ENCODE assay signal across 18 mouse cellular contexts in genomic region chr7:144174329-144174728, GRCm38 (mm10).
DNase-seq lines count a peak whose midpoint lies in the region; ATAC-seq and TF ChIP-seq lines count a peak whose summit lies in the region.
"Had no signal": no experiment of that assay in that cellular context is flagged by ENCODE, and none has a peak within 500 bp of the region (broad histone marks: within the 10 kb centered on the region; RNA-seq: fewer than 3 reads in every experiment).

No protein-coding gene starts in this region.

- peaks cover 18% of the 10 kb centered on the region for H3K4me1 ChIP-seq in forebrain, embryonic 13.5 days
- H3K4me1 ChIP-seq in forebrain, embryonic 10.5 days: peaks cover 19% of the 10 kb centered on the region
- H3K4me1 ChIP-seq in midbrain, postnatal 0 days (ENCODE audit: insufficient read depth, low read length): peaks cover 19% of the 10 kb centered on the region; the same call in 1 of the 2 replicates
- H3K4me1 ChIP-seq in heart, embryonic 11.5 days (ENCODE audit: control insufficient read depth, insufficient read depth, low read length): peaks cover 4% of the 10 kb centered on the region
- H3K4me1 ChIP-seq: megakaryocyte, embryonic 14.5 days had no signal

- no peaks in the 10 kb centered on the region for H3K36me3 ChIP-seq in forebrain, embryonic 13.5 days (ENCODE audit: poor library complexity, severe bottlenecking)
- no peaks in the 10 kb centered on the region for H3K36me3 ChIP-seq in forebrain, embryonic 10.5 days (replicated peaks)
- H3K36me3 ChIP-seq in midbrain, postnatal 0 days (ENCODE audit: insufficient read depth, low read length): no peaks in the 10 kb centered on the region
- H3K36me3 ChIP-seq in heart, embryonic 11.5 days (ENCODE audit: control insufficient read depth, insufficient read depth, low read length): no peaks in the 10 kb centered on the region
- H3K36me3 ChIP-seq: limb, embryonic 12.5 days had no signal

- no peaks in the 10 kb centered on the region for H3K9me3 ChIP-seq in forebrain, embryonic 13.5 days (replicated peaks)
- H3K9me3 ChIP-seq in forebrain, embryonic 10.5 days: no peaks in the 10 kb centered on the region
- no peaks in the 10 kb centered on the region for H3K9me3 ChIP-seq in midbrain, postnatal 0 days (ENCODE audit: low read length)
- H3K9me3 ChIP-seq in heart, embryonic 11.5 days (replicated peaks; ENCODE audit: control insufficient read depth, low read length): no peaks in the 10 kb centered on the region
- H3K9me3 ChIP-seq: limb, embryonic 12.5 days; megakaryocyte, embryonic 14.5 days had no signal

- H3K27ac ChIP-seq in forebrain, embryonic 13.5 days: peak overlapping the region; percentile 38; the same call in 1 of the 2 replicates
- H3K27ac ChIP-seq in forebrain, embryonic 10.5 days: no peak overlapping the region
- peak overlapping the region; percentile 94; the same call in 1 of the 2 replicates for H3K27ac ChIP-seq in layer of hippocampus, adult 2 months
- H3K27ac ChIP-seq in midbrain, postnatal 0 days (ENCODE audit: low read depth, low read length): peak overlapping the region; percentile 87
- no peak overlapping the region for H3K27ac ChIP-seq in heart, embryonic 11.5 days (ENCODE audit: low read depth, low read length)
- H3K27ac ChIP-seq: limb, embryonic 12.5 days; liver, embryonic 14.5 days; stomach, postnatal 0 days had no signal

- H3K27me3 ChIP-seq in forebrain, embryonic 13.5 days: peaks cover 32% of the 10 kb centered on the region
- peaks cover 53% of the 10 kb centered on the region for H3K27me3 ChIP-seq in forebrain, embryonic 10.5 days (ENCODE audit: poor library complexity, severe bottlenecking)
- H3K27me3 ChIP-seq in midbrain, postnatal 0 days (ENCODE audit: insufficient read depth, low read length): no peaks in the 10 kb centered on the region
- peaks cover 52% of the 10 kb centered on the region for H3K27me3 ChIP-seq in heart, embryonic 11.5 days (ENCODE audit: control insufficient read depth, insufficient read depth, low read length)

- peak; percentile 46; the same call in 1 of the 2 replicates for ATAC-seq in forebrain, embryonic 13.5 days
- no peak for ATAC-seq in midbrain, postnatal 0 days (ENCODE audit: low FRiP score)
- ATAC-seq in heart, embryonic 11.5 days (replicated peaks; ENCODE audit: insufficient number of reproducible peaks, low FRiP score, low TSS enrichment): no peak
- ATAC-seq: lung, postnatal 0 days had no signal

- no peak overlapping the region for H3K4me2 ChIP-seq in forebrain, embryonic 13.5 days
- H3K4me2 ChIP-seq in midbrain, postnatal 0 days (ENCODE audit: low read depth, low read length, poor library complexity, severe bottlenecking): no peak overlapping the region
- no peak overlapping the region for H3K4me2 ChIP-seq in heart, embryonic 11.5 days
- H3K4me2 ChIP-seq: limb, embryonic 12.5 days had no signal

- H3K9ac ChIP-seq in forebrain, embryonic 13.5 days: no peak overlapping the region
- no peak overlapping the region for H3K9ac ChIP-seq in midbrain, postnatal 0 days (replicated peaks; ENCODE audit: low read length, poor library complexity, severe bottlenecking)
- H3K9ac ChIP-seq in heart, embryonic 11.5 days (ENCODE audit: low read depth, low read length): no peak overlapping the region
- H3K9ac ChIP-seq: limb, embryonic 12.5 days; liver, embryonic 14.5 days had no signal

- 76% methylated on average over 14 of the region's 14 CpGs for WGBS in forebrain, embryonic 13.5 days
- WGBS in forebrain, embryonic 10.5 days: 82% methylated on average over 14 of the region's 14 CpGs
- 73% methylated on average over 14 of the region's 14 CpGs for WGBS in midbrain, postnatal 0 days
- 75% methylated on average over 14 of the region's 14 CpGs for WGBS in heart, embryonic 11.5 days (ENCODE audit: insufficient replicate concordance)

- TF ChIP-seq CTCF in layer of hippocampus, adult 2 months (conservative IDR thresholded peaks at IDR 0.05): no peak
- no peak for TF ChIP-seq CTCF in midbrain, postnatal 0 days (IDR thresholded peaks at IDR 0.05)

- no peak overlapping the region for H3K4me3 ChIP-seq in forebrain, embryonic 13.5 days
- H3K4me3 ChIP-seq in forebrain, embryonic 10.5 days: no peak overlapping the region
- no peak overlapping the region; the same call in 1 of the 2 replicates for H3K4me3 ChIP-seq in layer of hippocampus, adult 2 months
- H3K4me3 ChIP-seq in midbrain, postnatal 0 days (ENCODE audit: low read depth, low read length): no peak overlapping the region
- no peak overlapping the region for H3K4me3 ChIP-seq in heart, embryonic 11.5 days (ENCODE audit: low read depth, low read length)
- H3K4me3 ChIP-seq: limb, embryonic 12.5 days; megakaryocyte, embryonic 14.5 days had no signal

- DNase-seq in forebrain, embryonic 10.5 days (ENCODE audit: extremely low spot score, low spot score): no peak
- DNase-seq in layer of hippocampus, adult 2 months (ENCODE audit: low spot score in 2 of 2): peak in 1 of 2 experiments; percentile 48
- no peak for DNase-seq in layer of hippocampus, postnatal 10 days (ENCODE audit: low spot score in 2 of 2)
- peak; percentile 67 for DNase-seq in brain, adult 2 months (ENCODE audit: low read depth, low spot score)
- no peak for DNase-seq in midbrain, postnatal 0 days (ENCODE audit: low spot score)
- DNase-seq in spleen, adult 18-20 months: no peak
- DNase-seq: adrenal gland, adult 8-10 months; cerebellum, adult 9-10 months; kidney, adult 8-10 months; kidney, postnatal 4 days; thymus, postnatal 36 days had no signal

Comparison
In these comparisons a context has a peak if more than half of its experiments do, and no peak if none do; other contexts are left out.
1. H3K27ac ChIP-seq: peak in forebrain, embryonic 13.5 days (single experiment), layer of hippocampus, adult 2 months (single experiment) and midbrain, postnatal 0 days (single experiment); none in forebrain, embryonic 10.5 days (single experiment) and heart, embryonic 11.5 days (single experiment).